Mouse (Mus musculus) thymus, adult 18-20 months (tissue): ENCODE data around the gene Mink1.
"Not testable (repeated sequence)": the region's sequence is repeated elsewhere in the genome, so short reads cannot be mapped to it uniquely, and the experiment has no call there.

Experiments
- DNase-seq, 2 experiments: peaks; one replicate each; pipeline ENCODE4 v3.0.0; 2022; ENCODE audit warnings: mixed read lengths in 2 of 2

Gene Mink1

DNA sequence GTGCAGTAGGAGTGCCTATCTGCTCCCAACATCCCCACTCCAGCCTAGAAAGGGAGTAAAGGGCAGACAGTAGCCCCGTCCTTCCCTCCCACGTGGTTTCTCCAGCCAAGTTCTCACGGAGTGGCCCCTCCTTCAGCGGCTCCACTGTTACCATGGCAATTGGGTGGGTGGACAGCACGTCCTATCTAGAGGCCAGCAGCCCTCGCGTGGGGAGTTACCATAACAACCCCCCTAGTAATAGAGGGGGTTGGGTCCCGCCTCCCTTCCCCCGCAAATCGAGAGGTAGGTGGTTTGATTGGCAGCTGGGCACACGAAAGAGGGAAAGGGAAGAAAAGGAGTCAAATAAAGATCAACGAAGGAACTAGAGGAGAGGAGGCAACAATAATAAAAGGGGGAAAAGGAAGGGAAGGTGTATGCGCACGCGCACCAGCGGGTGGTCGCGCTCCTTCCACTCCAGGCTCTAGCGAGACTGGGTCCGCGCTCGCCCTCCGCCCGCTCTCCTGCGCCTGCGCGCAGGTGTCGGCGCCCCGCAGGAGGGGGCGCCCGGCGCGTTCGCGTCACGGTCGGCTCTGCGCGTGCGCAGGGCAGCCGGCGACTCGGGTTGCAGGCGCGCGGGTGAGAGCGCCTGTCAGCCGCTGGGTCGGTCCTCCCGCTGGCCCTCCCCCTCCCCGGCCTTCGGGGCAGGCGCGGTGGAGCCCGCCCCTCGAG, at the start of gene Mink1:
Gene Mink1, plus strand, starts transcription at position 595 of the 708 bp plus-strand sequence.
- DNase-seq = peak; percentile 84 to 86

DNA sequence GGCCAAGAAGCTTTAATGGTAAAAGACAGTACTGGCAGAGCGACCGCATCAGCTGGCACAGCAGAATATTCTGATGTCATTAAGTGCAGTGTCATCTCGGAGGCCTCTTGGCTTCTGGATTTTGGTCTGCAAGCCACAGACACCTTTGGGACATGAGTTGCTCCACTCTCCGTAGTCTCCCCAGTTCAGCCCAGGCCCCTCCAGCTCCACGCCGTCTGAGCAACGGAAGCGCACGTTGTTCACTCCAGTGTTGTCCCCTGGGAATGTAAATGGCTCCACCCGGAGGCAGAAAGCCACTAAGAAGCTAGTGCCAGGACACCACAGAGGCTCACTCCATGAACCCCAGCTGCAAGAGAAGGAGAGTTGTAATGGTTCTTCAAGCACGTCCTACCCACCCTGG, 49.2 kb upstream of the Mink1 start:
- no peak for DNase-seq

DNA sequence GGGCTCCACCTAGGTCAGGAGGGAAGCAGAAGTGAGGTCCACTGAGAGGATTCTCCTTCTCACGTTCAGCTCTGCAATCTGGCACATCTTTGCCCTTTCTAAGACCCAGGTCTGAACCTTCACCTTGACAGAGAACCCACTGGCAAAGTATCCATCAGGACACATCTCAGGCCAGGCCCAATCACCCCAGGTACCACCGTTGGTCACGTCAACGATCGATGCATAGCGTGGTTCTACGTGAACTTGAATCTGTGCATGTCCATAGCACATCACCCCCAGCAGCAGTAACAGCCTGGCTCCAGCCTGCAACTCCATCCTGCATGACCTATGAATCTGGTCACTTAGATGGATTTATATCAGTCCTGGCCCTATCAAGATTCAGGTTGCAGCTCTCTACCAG, 48.4 kb upstream of the Mink1 start, which contains the start of gene Vmo1:
Gene Vmo1, minus strand, starts transcription at position 329 of the 400 bp plus-strand sequence.
- DNase-seq = no peak

DNA sequence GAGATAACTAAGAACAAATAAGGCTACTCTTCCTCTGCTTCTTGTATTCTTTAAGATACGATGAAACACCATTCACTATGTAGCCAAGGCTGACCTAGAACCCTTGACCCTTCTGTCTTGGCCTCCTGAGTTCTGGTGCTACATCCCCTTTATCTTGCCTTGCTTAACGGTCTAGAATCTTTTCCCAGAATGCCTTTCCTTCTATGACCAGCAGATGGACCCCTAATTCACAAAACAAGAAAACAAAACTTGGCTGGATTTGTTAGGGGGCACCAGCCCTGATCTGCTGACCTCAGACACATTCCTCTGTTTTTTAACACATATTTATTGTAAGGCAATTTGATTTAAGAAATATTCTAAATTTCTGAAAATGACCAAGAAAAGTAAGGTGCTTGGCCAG, 46.3 kb upstream of the Mink1 start:
- DNase-seq = no peak

DNA sequence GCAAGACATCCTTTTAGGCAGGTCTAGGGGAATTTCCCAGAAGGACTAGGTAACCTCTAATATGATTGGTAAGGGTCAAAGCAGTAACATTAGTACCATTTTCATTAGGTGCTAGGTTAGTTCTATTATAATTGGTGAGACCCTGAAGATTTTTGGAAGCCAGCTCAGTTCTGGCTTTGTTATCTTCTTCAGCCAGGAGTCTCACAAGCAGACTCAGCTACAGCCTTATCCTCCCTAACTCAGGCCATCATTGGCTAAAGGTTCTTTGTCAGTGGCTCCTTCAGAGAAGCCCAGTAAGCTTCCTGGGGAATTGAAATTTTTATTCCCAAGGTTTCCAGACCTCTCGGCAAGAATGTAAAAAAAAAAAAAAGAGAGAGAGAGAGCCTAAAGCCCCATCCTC, 44.2 kb upstream of the Mink1 start:
- DNase-seq = no peak

DNA sequence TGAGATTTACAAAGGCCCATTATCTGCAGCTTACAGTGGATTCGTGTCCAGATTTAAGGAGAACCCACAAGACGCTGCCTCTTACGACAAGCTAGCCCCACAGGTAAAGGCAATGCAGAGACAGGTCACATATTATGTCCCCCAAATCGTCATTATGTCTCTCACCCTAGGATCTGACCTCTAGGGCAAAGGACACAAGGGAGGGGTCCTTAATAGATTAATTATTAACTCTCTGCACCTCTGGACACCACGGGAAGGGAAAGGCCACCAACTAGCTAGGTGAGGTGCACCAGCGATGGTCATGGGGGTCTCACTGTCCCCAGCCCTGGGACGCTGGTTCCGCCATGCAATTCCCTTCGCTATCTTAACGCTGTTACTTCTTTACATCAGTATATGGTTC, 43.8 kb upstream of the Mink1 start, which contains the start of gene Gltpd2:
Gene Gltpd2, plus strand, starts transcription at position 274 of the 400 bp plus-strand sequence.
- DNase-seq = no peak

DNA sequence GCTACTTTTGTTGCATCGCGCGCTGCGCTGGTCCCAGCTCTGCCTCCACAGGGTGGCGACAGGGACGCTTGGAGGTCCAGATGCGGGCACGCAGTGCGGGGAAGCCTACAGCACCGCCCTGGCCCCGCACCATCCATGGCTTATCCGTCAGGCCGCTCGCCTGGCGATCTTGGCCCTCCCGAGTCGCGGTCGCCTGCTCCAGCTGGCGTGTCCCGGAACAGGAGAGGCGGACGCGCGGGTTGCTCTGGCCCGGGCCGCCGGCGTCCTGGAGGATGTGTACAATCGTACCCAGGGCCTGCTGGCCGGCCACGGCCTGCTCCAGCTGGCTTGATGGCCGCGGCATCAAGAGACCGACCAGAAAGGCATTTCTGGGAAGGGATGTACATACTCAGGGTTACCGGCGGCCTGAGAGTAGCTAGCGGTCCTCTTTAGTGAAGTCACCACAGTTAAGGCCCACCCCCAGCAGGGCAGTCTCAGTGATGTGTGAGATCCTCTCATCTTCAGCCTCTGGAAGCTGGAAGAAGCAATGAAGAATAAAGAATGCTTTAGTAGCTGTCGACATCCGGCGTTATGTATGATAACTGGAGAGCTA, 42.4 kb upstream of the Mink1 start:
- no peak for DNase-seq

DNA sequence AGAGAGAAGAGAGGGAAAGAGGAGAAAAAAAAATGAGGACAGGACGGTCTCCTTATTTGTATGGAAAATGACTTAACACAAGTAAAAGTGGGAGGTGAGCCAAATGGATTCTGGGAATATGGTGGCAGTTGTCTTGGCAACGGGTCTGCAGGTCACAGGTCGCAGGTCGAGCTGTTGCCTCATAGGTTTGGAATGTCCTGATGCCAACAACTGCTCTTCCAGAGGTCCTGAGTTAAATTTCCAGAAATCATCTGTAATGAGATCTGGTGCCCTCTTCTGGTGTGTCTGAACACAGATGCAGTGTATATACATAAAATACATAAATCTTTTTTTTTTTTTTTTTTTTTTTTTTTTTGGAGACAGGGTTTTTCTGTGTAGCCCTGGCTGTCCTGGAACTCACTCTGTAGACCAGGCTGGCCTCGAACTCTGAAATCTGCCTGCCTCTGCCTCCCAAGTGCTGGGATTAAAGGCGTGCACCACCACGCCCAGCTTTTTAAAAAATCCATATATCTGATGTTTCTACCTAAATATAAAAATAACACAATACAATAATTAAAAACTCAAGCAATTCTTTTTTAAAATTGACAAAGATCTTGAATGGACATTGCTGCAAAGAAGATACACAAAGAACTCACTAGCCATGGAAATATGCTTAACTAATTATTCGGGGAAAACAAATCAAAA, 39.2 kb upstream of the Mink1 start:
- not testable (repeated sequence) for DNase-seq

DNA sequence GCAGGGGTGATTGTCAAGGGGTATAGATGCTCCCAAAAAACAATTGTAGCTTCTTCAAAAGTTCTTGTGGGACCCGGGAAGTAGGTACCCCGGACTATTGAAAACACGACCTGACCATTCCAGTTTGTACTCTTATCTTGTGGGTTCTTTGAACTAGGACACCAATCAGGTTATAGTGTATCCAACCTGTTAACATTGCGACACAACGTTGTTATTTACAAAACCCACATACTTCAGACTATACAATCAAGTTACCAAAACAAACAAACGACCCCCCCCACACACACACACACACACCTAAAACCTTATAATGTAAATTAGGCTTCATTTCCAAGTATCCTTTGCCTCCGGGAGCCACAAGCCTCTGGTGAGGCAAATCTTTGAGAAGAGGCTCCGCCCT, 37.9 kb upstream of the Mink1 start:
- DNase-seq = no peak

DNA sequence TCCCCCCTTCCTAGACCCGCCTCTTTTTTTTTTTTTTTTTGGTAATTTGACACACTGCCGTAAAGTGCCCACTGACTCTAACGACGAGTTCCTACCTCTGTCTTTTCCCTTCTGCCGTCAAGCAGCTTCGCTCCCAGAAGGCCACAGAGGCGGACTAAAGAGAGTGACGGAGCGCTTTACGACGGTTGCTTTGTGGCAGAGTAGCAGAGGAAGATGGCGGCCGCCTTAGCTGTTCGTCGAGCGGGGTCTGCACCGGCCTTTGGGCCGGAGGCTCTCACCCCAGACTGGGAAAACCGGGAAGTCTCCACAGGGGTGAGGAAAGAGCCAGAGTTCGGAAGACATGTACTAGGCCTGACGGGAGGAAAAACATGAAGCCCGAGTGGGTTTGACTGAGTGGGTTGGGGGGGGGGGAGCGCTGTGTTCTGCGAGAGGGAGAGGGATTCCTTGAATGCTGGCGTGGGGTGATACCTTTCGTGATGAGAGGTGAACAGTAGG, 37.5 kb upstream of the Mink1 start, which contains the start of gene Psmb6:
Gene Psmb6, plus strand, starts transcription at position 184 of the 495 bp plus-strand sequence.
- DNase-seq = peak; percentile 86 to 94

DNA sequence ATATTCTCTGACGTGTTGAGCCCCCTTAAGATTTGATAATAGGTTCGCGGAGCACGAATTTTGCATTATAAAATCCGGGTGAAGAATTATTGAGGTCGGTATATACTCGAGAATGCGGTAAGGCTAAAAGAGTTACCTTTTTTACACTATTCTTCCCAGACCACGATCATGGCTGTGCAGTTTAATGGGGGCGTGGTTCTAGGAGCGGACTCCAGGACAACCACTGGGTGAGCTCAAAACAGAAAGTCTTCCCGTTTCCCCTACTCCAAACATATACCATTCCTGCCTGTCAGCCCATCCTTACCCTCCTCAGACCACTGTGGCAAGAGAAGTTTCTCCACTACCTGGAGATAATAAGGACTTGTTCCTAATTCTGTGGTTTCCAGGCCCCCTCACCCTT, 37.0 kb upstream of the Mink1 start:
- no peak for DNase-seq

DNA sequence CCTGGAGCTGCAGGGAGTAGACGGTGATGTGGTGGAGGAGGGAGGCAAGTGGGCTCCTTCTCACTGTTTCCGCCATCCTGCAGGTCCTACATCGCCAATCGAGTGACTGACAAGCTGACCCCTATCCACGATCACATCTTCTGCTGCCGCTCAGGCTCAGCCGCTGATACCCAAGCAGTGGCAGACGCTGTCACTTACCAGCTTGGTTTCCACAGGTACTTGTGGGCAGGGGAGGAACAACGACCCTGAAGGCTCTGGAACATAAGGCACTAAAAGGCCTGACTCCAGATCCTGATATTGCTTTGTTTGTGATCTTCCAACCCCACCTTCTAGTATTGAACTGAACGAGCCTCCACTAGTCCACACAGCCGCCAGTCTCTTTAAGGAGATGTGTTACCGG, 36.5 kb upstream of the Mink1 start:
- DNase-seq = no peak

DNA sequence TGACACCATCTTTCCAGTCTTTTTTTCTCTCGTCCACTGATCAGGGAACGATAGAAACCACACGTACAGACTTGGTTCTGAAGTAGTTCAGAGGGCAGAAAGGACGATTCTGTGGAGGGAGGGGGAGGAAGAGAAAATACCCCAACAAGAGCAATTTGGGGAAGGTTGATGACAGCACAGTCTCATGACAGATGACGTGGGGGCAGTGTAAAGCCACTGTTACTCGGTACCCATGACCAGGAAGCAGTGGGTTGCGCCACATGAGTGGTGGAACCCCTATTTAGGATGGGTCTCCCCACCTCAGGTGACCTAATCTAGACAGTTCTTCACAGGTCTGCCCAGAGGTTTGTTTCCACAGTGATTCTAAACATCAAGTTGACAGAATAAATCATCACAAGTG, 34.1 kb upstream of the Mink1 start:
- DNase-seq = no peak

DNA sequence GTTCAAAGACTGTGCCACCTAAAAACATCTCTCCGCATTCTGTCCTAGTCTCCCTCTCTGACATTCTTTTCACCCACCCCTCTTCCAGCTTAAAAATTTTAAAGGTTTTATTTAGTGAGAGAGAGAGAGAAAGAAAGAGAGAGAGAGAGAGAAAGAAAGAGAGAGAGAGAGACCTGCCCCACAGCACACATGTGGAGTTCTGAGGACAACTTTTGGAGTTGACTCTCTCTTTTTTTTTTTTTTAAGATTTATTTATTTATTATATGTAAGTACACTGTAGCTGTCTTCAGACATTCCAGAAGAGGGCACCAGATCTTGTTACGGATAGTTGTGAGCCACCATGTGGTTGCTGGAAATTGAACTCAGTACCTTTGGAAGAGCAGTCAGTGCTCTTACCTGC, 31.6 kb upstream of the Mink1 start:
- DNase-seq = not testable (repeated sequence)

DNA sequence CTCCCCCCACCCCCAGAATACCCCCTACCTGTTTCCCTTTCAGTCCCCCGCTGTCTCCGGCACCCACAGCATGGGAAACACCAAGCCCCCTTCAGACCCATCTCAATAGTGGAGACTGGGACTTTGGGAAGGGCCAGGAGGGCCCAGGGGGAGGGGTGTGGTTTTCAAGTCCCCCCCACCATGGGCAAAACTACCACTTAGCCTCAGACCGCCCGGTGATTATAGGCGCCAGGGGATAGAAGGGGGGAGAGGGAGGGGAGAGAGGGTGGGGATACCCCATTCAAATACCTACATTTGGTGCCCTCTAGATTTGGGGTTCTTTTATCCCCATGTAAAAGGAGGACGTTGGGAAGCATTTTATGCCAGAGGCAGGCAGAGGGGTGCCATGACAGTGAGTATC, 29.8 kb upstream of the Mink1 start, which contains the start of gene Gm40193:
Gene Gm40193, minus strand, starts transcription at position 101 of the 400 bp plus-strand sequence.
- DNase-seq = no peak

DNA sequence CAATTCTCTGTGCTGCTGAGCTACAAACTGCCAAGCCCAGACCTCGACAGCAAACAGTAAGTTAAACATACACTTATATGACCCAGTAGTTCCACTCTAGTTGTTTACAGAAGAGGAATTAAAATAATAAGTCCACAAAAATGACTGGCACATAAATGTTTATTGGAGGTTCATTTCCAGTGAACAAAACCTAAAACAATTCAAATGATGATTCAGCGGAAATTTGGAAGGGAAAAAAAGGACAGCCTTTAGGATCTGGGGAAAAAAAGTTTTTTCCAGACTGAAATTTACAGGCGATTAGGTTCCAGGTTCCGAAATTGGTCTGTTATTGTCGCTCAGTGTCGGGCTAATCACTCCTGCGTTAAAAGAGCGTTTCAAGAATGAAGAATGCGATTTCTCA, 23.3 kb upstream of the Mink1 start:
- DNase-seq = no peak

DNA sequence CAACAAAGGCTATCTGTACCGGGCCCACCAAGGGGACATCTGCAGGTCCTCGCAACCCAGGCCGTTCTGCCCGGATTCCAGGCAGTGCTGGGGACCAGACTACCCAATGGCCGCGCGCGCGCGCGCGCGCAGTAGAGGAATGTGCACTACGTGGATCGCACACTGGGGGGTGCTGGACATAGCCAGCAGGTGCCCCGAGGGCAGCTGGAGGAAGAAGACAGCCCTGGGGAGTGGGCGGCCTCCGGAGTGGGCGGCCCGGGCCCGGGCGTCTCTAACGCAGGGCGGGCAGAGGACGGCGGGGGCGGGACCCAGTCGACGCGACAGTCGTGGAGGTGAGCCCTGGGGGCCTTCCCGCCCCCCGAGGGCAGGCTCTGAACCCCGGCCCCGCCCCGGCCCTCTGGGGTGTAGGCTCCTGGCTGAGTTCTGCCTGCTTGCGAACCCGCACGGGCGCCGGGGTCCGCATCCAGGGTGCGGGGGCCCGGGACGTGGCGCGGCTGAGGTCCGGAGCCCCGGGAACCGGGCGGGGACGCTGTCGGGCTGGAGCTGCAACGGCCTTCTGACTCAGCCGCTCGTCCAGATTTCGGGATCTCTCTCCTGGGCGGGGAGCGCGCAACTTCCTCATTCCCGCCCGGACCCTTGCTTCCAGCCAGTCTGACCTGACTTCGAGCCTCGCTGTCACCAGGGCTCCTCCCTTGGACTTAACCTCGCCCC, 22.6 kb upstream of the Mink1 start, which contains the start of gene Pld2:
Gene Pld2, plus strand, starts transcription at position 188 of the 711 bp plus-strand sequence.
- DNase-seq = peak; percentile 78 to 83

DNA sequence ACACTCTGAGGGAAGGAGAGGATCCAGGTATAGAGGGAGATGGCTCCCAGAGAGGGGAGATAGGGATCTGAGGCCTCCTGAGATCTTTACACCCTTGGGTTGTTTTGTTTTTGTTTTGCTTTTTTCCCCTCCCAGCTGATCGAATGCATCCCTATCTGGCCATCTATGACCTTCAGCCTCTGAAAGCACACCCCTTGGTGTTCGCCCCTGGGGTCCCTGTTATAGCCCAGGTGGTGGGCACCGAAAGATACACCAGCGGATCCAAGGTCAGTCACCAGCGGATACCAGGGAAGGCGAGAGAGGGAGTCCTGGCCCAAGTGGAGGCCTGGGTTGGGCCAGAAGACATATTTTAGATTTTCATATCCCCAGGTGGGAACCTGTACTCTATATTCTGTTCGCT, 21.8 kb upstream of the Mink1 start:
- DNase-seq = no peak

DNA sequence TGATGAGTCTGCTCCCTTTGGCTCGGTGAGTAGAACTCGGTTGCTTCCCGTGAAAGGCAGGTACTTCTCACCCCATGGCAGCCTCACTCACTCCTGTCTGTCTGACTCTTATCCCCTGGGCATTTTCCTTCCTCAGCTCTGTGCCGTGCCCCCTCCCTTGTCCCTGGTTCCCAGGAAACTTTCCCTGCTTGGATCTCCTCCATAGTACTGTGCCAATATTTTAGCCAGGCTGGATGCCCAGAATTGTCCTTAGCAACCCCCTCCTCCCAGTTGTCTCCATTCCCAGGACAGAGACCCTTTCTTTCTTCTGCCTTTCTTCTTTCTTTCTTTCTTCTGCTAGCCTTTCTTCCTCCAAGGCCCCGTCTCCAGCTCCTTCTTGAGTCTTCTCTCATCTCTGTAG, 21.3 kb upstream of the Mink1 start:
- no peak for DNase-seq

DNA sequence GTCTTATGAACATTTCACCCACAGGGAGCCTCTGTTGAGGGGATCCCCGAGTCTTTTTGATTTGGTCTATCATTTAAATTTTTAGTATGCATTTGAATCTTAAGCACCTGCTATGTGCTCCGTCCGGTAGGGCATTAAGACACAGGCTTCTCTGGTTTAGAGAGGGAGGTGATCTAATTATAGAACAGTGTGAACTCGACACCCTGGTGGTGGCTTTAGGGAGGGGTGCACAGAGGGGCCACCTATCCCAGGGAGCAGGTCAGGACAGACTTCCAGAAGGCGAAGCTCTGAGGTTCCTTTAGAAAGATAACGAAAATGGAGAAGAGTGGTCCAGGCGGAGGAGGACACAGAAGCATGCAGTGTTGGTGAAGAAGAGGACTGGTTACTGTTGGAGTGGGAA, 18.2 kb upstream of the Mink1 start:
- DNase-seq = no peak

DNA sequence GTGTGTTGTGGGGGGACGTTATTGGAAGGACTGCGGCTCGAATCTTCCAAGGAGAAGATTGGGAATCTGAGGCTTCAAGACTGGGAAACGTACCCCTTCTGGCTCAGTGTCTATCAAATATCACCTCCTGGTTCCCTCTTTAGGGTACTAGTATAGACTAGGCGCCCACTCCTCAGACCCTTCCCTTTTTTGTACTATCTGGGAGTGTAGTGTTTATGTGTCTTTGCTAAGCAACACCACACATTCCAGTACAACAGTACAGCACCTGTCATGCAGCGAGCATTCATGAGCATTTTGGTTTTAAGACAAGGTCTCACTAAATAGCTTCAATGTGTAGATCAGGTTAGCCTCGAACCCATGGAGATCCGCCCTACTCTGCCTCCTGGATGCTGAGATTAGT, 11.2 kb upstream of the Mink1 start:
- DNase-seq = no peak

DNA sequence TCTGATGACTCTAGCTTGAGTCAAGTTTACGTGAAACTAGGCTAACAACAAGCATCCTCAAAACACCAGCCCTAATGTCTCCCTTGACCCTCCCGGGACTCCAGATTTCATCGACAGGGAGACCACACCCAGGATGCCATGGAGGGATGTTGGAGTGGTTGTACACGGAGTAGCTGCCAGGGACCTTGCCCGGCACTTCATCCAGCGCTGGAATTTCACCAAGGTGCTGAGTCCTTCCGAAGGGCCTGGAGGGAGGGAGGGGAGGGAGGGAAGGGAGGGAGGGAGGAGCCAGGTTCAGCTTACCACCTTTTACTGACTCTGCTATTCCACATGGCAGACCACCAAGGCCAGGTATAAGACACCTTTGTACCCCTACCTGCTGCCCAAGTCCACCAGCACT, 8.7 kb upstream of the Mink1 start:
- no peak for DNase-seq

DNA sequence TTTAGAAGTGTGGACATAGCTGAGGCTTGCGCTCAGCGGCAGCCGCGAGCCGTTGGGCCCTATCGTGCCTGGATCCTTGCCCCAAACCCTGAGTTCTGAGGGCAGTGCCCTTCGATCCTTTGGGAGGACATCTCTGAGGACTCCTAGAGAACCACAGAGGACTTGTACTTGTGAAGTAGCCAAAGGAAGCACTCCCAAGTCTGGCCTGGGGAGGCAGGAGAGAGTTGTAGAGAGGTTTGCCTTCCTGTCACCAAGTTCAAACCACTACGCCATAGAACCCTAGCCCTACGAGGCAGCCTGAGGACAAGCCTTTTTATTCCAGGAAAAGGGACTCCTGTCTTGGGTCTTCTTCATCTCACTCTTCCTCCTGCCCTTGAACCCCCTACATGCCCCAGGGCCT, 5.1 kb upstream of the Mink1 start:
- DNase-seq = no peak
